In genomic region chr5:59947831-59948568, GRCm38 (mm10) we compare ENCODE assay signal across 28 mouse cellular contexts.
"Had no signal": no experiment of that assay in that cellular context is flagged by ENCODE, and none has a peak within 500 bp of the region (broad histone marks: within the 10 kb centered on the region; RNA-seq: fewer than 3 reads in every experiment).

No protein-coding gene starts in this region.

- ATAC-seq: hindbrain, postnatal 0 days; intestine, embryonic 16.5 days; liver, postnatal 0 days had no signal

- DNase-seq: gastrocnemius, postnatal 14 days; gastrocnemius, postnatal 36 days; heart, adult 11 months; heart, adult 2 months; heart, postnatal 14 days; heart, postnatal 36 days; kidney, adult 11 months; kidney, adult 2 months; kidney, adult 9 months; kidney, postnatal 10 days; kidney, postnatal 4 days; liver; liver, embryonic 13.5 days; liver, postnatal 0 days had no signal

- H3K27ac ChIP-seq: heart, adult 2 months; heart, embryonic 13.5 days; heart, embryonic 15.5 days; hindbrain, embryonic 12.5 days; hindbrain, embryonic 15.5 days; hindbrain, postnatal 0 days; kidney, embryonic 15.5 days; layer of hippocampus, adult 2 months; left cerebral cortex, adult 2 months; limb, embryonic 10.5 days; limb, embryonic 12.5 days; liver, embryonic 13.5 days; liver, embryonic 15.5 days had no signal

- H3K9me3 ChIP-seq: heart, embryonic 13.5 days; heart, embryonic 15.5 days; hindbrain, embryonic 12.5 days; hindbrain, embryonic 15.5 days; kidney, embryonic 15.5 days; limb, embryonic 10.5 days; limb, embryonic 12.5 days; liver, embryonic 13.5 days; liver, embryonic 15.5 days had no signal

- H3K4me1 ChIP-seq: heart, embryonic 13.5 days; heart, embryonic 15.5 days; hindbrain, embryonic 12.5 days; hindbrain, embryonic 15.5 days; kidney, embryonic 15.5 days; limb, embryonic 10.5 days; limb, embryonic 12.5 days; liver, embryonic 13.5 days; liver, embryonic 15.5 days had no signal

- H3K27me3 ChIP-seq: heart, embryonic 13.5 days; heart, embryonic 15.5 days; hindbrain, embryonic 12.5 days; hindbrain, embryonic 15.5 days; kidney, embryonic 15.5 days; limb, embryonic 12.5 days; liver, embryonic 13.5 days; liver, embryonic 15.5 days had no signal

- H3K4me3 ChIP-seq: heart, adult 2 months; heart, embryonic 13.5 days; heart, embryonic 15.5 days; hindbrain, embryonic 12.5 days; hindbrain, embryonic 15.5 days; kidney, embryonic 15.5 days; layer of hippocampus, adult 2 months; left cerebral cortex, adult 2 months; limb, embryonic 10.5 days; limb, embryonic 12.5 days; liver, embryonic 13.5 days; liver, embryonic 15.5 days had no signal

- H3K4me2 ChIP-seq: heart, embryonic 11.5 days; heart, embryonic 13.5 days; heart, embryonic 15.5 days; hindbrain, embryonic 12.5 days; hindbrain, embryonic 15.5 days; kidney, embryonic 15.5 days; limb, embryonic 12.5 days; liver, embryonic 11.5 days; liver, embryonic 13.5 days; liver, embryonic 15.5 days had no signal

- H3K36me3 ChIP-seq: heart, embryonic 13.5 days; heart, embryonic 15.5 days; hindbrain, embryonic 12.5 days; hindbrain, embryonic 15.5 days; kidney, embryonic 15.5 days; limb, embryonic 10.5 days; limb, embryonic 12.5 days; liver, embryonic 13.5 days; liver, embryonic 15.5 days had no signal

- H3K9ac ChIP-seq: heart, embryonic 13.5 days; heart, embryonic 15.5 days; hindbrain, embryonic 12.5 days; hindbrain, embryonic 15.5 days; kidney, embryonic 15.5 days; limb, embryonic 12.5 days; liver, embryonic 13.5 days; liver, embryonic 15.5 days; liver, postnatal 0 days had no signal
